Mouse (Mus musculus) right cerebral cortex, postnatal 4 days (tissue): ENCODE results near the gene Lrrk1.
"Not testable (repeated sequence)": the region's sequence is repeated elsewhere in the genome, so short reads cannot be mapped to it uniquely, and the experiment has no call there.

Experiments used
- DNase-seq: peaks from one replicate; pipeline ENCODE4 v3.0.0-alpha.2; 2022

Lrrk1 gene

DNA sequence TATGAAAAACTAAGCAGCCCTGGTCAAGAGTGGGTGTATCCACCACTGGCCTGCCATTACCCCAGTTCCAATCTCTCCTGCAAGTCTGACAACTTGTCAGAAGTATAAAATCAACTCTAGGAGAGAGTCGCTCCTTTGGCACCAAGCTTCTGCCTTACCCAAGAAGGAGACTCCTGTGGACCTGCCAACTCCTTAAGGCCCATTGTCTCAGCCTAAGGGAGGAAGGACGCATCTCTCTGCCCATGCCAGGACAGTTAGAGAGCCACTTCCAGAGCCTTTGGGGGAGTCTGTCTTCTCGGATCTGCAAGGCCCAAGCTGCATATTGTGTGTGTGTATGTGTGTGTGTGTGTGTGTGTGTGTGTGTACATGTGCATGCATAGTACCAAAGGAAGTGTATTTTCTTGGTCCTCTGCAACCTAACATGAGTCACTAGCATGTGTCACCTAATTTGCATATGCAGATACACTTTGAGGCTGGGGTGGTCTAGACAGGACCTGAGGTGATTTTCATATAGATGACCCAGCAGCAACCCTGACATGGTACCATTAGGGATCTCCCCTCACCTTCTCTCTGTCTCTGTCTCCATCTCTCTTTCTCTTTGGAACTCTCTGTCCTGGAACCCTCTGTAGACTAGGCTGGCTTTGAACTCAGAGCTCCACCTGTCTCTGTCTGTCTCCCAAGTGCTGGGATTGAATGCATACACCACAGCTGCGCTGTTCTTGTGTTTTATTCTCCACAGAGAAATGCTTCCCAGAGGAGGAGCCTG lies 168.9 kb downstream of the Lrrk1 start:
- no peak for DNase-seq

DNA sequence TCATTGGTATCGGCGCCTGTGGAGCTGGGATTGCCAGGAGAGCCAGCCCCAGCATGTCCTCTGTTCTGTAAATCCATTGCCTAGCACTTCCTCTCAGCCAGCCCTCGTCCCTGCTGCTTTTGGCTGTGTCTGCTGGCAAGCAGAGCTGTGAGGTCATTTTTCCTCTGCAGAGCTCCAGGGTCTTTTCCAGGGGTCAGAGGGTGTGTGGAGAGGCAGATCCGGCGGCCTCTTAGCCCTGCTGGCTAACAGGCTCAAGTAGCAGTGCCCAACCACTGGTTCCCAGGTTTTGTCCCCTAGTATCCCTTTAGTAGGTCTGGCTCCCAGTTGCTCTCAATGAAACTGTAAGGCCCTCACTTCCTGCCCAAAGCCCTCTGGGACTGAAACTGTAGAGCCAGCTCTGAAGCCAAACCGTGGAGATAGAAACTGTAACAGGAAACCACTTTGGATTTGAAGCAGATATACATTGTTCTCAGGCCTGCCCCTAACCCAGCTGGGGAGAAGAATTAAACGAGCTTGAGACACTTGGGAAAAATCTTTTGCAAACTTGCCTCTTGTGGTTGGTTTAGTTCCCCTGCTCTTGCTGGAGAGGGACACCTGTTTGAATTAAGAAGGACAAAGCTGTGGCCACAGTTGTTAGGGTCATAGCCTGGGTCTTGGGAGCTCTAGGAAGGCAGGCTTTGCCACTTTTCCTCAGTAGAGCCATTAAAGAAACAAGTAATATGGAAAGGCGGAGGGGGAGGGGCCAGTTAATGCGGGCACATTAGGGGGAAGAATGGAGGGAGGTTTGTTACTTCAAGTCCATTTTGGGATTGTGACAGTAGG lies 169.7 kb downstream of the Lrrk1 start:
- DNase-seq, result no peak

DNA sequence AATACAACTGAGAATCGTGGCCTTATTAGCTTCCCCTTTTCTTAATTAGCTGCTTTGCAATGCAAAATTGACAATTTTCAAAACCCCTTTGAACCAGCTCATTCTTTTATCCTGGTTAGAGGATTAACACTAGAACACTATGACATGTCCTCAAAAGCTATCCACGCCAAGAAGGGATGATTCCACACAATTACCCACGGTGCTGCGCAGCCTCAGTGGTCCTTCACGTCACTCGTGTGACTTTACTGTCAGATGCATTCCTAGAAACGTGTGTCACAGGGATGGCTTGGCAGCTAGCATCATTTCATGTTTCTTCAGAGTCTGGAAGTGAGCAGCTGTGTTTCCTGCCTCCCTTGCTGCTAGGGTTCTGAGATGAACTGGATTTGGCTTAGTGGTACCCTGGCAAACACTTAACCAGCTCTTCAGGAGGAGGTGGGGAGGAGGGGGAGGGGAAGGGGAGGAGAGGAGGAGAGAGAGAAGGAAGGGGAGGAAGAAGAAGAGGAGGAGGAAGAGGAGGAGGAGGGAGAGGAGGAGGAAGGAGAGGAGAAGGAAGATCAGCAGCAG lies 170.5 kb downstream of the Lrrk1 start:
- no peak for DNase-seq

DNA sequence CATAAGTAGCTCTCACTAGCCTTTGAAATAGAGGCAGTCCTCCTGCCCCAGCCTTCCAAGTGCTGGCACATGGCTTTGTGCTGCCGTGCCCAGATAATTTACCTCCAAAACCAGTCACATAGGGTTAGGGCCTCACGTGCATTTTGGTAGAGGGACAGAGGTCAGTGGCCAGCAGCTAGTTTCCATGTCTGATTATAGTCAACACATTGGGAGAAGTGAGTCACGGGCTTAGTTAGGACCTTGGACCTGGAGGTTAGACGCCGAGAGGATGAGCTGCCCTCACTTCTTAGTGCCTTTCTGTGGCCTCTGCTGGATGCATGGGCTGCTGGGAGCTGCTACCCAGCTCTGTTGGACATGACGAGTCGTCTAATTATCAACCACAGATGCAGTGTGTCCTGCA lies 171.1 kb downstream of the Lrrk1 start:
- DNase-seq, result no peak

DNA sequence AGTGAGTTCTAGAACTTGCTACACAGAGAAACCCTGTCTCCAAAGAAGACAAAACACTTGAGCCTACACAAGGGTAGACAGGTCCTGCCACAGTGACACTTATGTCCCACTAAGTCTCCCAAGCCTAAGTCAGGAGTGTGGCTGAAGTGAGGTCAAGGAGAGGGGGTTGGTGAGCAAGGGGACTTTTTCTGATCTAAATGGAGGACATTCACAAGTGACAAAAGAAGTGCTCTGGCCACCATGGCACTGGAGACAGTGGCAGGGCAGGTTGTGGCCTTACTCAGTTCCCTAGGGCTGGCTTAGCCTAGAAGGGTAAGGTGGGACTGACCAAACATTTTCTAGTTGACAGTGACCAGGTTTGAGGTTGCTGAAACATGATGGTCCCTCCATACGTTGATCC lies 172.2 kb downstream of the Lrrk1 start:
- no peak for DNase-seq

DNA sequence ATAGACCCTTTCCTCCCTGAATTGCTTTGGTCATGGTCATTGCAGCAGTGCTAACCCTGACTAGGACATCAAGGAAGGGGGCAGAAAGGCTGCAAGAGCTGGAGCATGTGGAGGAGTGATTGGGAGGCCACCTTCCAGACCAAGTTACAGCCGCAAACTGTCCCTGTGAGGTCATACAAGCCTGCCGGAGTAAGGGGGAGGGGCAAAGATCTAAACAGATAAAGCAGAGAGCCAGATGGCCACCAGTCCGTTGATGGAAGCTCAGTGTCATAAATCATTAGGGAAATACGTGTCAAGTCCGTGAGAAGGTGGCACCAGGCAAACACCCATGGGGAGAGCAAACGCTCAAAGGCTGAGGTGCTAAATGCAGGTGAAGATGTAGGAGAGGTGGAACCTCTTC lies 173.7 kb downstream of the Lrrk1 start:
- DNase-seq, result no peak

DNA sequence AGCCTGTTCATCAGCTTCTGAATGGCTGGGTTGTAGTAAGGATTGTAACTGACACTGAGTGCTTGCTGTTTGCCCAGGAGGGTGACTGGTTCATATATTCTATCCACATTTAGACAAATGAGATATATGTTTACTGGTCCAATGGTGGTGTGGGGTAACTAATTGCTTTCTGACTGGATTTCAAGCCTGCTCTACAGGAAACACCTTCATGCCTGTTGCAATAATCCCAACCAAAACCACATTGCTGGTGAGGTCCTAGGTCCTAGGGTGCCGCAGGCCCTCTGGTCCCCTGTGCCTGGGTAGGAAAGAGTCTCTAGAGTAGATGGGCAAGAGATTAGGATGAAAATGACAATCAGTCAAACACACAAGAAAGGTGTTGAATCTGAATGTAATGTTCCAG lies 175.3 kb downstream of the Lrrk1 start:
- no peak for DNase-seq

DNA sequence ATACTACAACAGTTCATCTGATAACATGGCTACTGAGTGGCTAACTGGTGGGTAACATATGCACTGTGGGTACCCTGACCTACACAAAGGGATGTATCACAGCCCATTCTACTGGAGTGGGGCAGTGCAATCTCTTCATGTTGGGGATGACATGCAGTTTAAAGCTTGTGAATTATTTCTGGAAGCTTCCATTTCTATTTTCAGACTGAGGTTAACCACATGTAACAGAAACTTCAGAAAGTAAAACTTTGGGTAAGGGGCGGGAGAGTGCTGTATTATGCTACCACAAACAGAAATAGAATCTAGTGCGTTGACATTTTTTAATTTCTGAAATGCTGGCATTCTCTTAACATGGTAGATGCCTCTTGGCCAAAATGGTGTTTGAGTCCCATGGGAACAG lies 178.2 kb downstream of the Lrrk1 start:
- DNase-seq, result no peak

DNA sequence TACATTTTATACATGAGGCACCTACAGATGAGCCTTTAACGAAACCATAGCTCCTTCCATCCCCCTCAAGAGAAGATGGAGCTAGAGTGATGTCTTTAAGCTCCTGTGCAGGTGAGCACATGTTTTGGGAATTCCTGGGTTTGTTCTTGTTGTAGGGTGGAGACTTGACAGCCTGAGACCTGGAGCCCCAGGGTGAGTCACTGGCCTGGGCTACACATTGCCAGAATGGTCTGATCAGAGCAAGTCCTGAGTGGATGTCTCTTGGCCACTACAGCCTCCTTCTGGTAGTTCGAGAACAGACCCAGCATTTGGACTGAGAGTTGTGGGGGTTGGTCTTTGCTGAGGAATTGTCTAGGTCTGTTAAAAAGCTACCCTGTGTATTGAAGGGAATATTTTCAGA lies 186.5 kb downstream of the Lrrk1 start:
- DNase-seq, result no peak

DNA sequence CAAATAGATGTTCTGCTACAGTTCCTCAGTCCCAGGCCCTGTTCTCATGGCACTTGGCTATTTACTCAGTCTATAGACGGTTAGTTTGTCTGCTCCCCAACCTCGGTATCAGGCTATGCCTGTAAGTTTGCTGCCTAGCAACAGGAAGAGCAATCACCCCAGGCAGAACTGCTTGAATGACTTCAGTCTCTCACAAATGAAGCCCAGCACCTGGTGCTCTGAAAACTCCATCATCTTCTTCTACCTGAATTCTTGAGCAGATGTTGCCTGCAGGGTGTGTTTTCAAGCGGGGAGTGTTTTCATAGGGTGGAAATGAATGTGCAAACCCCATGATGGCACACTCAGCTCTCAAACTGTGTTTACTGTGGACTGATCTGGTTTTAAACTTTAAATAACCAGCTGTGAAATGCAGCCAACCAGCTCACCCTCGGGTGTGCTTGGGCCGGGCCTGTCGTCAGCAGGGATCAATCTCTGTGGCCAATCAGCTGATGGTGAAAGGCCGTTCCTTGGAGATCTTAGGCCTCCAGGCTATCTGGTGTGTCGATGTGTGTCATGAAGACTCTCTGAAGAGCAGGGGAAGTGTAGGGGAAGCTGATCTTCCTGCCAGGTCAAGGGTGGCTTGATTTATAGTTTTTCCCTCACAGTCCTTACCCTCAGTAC lies 187.2 kb downstream of the Lrrk1 start:
- DNase-seq, result no peak

DNA sequence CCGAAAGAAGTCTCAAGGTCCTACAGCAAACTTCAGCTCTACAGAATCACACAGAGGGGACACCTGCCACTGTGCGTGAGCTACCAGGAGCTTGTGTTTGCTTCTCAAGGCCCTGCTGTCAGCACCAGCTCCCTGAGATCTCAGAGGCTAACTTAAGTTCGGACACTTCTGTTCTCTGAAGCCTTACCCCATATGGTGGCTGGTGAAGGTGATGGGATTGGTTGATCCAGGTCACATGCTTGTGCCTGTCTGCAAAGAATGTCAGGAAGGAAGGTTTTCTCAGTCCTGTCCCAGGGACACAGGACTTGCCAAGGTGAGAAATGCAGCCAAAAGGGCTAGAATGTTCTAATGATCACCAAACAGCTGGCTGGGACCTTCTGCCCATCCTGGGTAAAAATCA lies 187.8 kb downstream of the Lrrk1 start:
- no peak for DNase-seq

DNA sequence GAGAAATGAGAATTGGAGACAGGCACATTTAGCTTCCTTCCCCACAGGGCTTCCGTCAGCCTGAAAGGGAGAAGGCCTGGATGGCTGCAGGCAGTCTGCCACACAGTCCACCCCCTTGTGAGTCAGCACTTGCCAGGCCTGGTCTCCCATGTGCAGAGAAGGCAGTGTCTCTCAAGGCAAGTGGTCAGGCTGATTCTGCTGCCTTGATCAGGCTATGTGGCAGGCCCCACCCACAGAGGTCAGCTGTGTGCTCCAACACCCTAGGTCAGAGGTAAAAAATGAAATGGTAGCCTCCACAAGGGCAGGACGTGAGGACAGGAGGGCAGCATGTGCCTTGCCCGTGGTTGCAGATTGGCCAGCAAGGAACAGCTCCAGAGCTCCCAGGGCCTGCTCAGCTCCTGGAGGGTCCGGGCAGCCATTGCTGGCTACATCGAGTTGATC lies 188.7 kb downstream of the Lrrk1 start:
- no peak for DNase-seq

DNA sequence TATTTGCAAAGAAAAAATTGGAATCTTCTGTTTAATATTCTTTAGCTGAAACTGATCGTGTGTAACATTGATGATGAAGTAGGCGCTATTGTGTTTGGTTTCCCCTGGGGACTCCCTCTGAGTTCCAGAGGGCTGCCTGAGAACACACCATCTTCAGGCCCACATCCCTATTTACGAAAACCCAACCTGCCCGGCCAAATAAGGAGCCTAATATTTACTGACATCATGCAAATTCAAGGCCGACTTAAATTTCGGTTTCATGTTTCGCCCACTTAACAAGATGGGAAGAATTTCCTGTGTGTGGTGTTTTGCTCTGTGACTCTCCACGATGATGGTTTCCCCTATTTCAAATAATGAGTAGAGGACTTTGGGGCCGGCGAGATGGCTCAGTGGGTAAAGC lies 189.7 kb downstream of the Lrrk1 start:
- DNase-seq, result no peak

DNA sequence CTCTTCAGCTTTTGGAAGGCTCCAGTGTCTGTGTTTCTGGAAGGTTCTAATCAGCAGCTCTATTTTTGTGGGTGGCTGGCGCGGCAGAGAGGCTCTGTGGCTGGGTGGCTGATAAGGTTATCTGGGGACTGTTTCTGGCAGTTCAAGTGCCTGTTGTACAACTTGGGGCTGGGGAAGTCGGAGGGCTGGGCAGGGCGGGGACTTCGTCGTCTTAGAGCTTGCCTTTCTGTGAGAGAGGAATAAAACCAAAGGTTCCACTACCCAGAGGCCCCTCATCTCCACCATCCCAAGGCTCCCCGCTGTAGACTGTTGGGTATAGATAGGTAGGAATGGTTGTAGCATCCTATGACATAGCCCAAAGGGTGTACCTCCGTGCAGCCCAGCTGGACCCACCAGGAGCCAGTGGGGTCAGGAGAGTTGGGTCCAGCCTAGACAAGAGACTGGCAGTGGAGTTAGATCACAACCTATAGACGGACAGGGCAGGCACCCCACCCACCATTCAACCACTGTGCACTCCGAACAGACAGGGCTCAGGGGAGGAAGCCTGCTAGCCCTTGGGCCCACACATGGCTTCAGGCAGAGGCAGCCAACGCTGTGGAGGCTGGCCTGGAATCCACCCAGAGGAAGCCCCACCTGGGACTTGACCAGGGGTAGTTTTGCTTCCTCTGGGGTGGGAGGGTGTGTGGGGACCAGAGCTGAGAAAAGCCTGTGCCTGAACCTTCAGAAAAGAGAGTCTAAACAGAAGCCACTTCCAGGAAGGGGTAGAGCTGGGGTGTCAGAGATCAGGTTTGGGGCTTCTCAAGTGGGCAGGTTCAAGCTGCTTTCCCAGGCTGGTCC lies 191.3 kb downstream of the Lrrk1 start:
- DNase-seq, result no peak

DNA sequence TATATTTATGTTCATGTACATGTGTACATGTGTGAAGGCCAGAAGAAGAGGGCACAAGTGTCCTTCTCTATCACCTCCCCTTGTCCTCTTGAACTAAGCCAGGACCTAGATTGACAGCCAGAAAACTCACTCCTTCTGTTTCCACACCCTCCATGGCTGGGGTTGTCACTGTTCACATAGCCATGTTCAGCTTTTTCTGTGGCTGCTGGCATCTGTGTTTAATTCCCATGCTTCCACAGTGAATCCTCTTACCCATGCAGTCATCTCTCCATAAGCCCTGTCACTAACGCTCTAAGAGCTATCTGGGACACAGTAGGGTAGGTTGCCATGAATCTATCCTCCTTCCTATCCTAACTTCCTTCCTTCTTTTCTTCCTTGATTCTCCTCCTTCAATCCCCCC lies 192.3 kb downstream of the Lrrk1 start:
- no peak for DNase-seq

DNA sequence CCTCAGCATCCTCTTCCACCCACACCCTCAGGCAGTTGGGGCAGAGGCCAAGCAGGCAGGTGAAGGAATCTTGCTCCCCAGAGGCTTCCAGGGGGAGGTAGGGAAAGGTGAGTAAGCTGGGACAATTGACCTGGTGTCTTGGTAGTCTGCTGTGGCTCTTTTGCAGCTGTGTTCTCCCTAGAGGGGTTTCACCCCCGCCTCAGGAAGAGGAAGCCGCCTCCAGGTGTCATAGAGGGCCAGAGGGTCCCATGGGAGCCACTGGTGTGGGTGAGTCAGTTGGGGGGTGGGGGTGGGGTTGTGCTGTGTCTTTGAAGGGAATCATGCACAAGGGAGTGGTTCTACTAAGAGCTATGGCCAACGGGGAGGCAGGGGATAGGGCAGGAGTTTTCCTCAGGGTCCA lies 193.6 kb downstream of the Lrrk1 start:
- DNase-seq, result no peak

DNA sequence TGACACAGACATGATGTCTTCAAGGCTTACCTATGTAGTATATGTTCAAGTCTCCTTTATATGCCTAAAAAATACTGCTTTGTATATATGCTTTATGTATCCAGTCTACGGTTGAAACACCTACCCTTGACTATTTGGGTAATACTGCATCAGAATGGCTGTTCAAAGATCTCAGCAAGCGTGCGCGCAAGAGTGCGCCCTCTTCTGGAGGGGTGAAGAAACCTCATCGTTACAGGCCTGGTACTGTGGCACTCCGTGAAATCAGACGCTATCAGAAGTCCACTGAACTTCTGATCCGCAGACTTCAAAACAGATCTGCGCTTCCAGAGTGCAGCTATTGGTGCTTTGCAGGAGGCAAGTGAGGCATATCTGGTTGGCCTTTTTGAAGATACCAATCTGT lies 197.8 kb downstream of the Lrrk1 start:
- not testable (repeated sequence) for DNase-seq

DNA sequence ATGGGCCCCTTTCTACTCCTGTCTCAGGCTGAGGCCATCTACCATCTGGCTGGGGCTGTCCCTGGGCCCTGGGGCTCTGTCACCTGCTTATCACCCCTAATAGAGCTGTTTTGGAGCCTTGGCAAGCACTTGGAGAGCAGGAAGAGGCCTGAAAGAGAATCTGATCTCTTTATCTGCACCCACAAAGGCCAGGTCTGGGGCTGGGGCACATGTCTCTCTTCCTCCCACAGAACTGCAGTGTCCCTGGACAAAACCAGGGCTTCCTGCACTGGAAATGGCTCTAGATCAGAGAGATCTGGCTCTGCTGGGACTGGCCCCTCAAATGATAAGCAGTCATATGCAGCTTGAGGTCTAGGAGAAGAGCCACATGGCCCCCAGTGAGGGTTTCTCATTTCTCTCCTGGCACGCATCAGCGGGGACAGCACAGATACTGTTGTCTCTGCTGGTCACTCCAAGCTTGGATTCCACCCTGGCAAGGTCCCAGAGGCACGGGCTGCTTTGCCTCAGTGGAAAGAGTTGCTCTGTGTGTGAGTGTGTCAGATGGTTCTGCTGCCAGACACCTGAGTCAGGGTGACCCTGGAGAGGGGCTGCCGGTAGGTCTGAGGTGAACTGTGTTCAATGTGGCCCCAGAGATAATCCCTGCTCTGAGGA lies 200.4 kb downstream of the Lrrk1 start:
- DNase-seq, result no peak

DNA sequence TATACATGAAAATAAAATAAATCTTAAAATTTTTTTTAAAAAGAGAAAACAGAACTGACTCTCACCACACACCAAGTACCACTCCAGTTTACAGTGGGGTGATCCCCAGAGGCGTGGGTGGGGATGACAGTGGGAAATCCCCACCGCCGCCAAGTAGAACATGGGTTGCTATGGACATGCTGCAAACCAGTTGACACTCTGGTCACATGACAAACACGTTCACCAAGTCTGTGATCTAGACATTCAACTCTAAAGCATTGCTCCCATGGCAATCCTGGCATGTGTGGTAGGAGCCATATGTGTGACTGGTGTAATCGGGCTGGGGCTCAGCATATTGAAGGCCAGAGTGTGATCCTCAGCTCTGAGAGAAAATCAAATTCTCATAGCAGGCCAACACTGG lies 202.8 kb downstream of the Lrrk1 start:
- DNase-seq, result no peak

DNA sequence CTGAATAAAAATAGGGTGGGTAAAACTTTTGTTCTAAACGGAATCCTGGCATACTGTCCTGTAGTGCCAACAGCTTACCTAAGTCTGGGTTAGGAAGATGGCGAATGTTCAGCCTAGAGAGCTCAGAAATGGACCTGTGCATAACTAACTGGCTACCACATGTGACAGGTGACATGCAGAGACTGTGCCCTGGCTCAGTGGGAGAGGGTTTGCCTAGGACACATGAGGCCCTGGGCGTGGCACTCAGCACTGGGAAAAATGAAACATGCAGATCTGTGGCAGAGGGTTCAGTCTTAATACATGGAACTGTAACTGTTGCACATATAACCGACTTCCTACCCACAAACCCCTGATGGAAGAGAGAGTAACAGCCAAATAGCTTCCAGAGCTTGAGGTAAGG lies 204.1 kb downstream of the Lrrk1 start:
- no peak for DNase-seq

DNA sequence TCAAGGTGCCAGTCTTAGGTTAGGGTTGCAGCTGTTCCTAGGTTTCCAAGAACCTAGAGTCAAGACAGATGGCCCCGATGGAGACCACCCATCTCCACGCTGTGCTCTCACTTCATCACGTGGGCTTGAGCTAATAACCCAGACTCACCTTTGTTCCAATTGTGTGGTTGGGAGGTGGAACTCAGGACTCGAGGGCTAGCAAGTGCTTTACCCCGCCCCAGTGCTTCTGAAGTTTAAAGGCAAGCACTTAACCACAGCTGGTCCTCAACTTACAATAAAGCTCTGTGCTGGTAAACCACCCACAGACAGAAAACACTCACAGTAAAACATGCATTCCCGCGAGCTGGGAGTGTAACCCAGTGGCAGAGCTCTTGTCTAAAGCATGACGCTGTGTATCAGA lies 204.7 kb downstream of the Lrrk1 start:
- DNase-seq, result no peak

DNA sequence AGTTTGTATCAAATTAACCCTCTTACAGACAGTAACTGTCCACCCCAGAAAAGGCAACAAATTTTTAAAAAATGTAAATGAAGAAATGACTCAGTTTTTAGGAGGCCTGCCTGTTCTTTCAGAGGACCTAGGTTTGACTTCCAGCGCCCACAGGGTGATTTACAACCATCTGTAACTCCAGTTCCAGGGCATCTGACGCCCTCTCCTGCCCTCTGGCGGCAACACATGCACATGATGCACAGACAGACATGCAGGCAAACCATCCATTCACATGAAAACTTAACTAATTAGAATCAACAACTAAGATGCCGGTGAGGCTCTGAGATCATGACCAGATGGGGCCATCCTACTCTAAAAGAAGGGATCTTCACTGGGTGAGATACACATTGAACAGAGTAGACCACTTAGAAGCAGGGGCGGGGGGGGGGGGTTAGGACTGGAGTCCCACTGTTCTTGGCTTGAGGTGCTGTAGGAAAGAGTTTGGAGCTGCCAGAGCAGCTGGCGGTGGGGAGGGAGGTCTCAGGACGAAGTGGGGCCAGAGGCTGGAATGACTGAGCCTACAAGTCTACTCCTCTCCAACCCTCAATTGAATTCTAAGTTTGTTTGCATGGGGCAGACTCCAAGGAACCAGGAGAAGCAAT lies 206.0 kb downstream of the Lrrk1 start:
- DNase-seq, result no peak
